Mouse (Mus musculus) heart, adult 2 months (tissue): Measurements from ENCODE around the gene Acacb.

Source experiments
- CTCF ChIP-seq: fragments of 200-600 bp; IDR thresholded peaks from 2 replicates; pipeline ENCODE4 v1.8.1; 2022; ENCODE audit warnings: antibody characterized with exemption, mild to moderate bottlenecking, moderate library complexity
- EP300 ChIP-seq: fragments of 200-500 bp; IDR thresholded peaks from 2 replicates; pipeline ENCODE4 v1.6.1; 2011; ENCODE audit warnings: low read depth, low read length, control low read depth; ENCODE audit not compliant: insufficient read depth
- POLR2A ChIP-seq: fragments of 200-500 bp; IDR thresholded peaks from 2 replicates; pipeline ENCODE4 v1.6.1; 2011; ENCODE audit warnings: mild to moderate bottlenecking, low read depth, low read length, control low read depth; ENCODE audit not compliant: insufficient read depth

DNA sequence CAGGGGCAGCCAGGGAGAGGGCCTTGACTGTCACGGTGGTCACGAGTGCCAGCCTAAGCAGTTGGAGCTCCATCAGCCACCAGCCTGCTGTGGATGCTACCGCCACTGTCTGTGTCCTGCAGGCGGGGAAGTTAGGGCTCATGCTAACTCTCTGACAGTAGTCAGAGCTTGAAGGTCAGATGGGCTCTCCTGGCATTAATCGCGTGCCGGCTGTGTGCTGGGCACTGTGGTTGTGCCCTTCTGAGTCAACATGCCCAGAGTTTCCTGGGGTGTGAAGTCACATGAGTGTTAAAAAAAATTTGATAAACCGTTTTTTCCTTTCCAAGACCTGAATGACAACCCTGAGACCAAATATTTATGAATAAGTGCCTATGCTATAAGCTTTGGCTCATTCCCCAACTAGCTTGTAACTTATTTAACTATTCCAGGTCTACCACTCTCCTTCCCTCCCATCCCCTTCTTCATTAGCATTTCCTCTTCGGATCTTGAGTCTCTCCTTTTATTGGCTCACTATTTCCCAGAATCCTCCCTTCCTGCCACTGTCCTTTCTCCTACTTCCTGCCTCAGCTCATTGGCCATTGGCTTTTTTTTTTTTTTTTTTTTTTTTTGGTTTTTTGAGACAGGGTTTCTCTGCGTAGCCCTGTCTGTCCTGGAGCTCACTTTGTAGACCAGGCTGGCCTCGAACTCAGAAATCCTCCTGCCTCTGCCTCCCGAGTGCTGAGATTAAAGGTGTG lies 6.2 kb downstream of the Acacb start:
- TF ChIP-seq EP300, result no peak
- TF ChIP-seq POLR2A, result no peak
- no peak for TF ChIP-seq CTCF
